18 mouse cellular contexts compared by ENCODE assay signal in genomic region chr10:7154877-7155276, GRCm38 (mm10).
"Had no signal": no experiment of that assay in that cellular context is flagged by ENCODE, and none has a peak within 500 bp of the region (broad histone marks: within the 10 kb centered on the region; RNA-seq: fewer than 3 reads in every experiment).

No protein-coding gene starts in this region.

- H3K36me3 ChIP-seq: midbrain, embryonic 12.5 days; neural tube, embryonic 13.5 days; neural tube, embryonic 15.5 days had no signal

- H3K4me3 ChIP-seq: midbrain, embryonic 10.5 days; midbrain, embryonic 12.5 days; myocyte; neural tube, embryonic 13.5 days; neural tube, embryonic 15.5 days had no signal

- H3K4me1 ChIP-seq: midbrain, embryonic 10.5 days had no signal

- H3K27ac ChIP-seq: midbrain, embryonic 10.5 days; midbrain, embryonic 12.5 days; neural tube, embryonic 13.5 days; neural tube, embryonic 15.5 days had no signal

- H3K27me3 ChIP-seq: midbrain, embryonic 12.5 days; neural tube, embryonic 13.5 days; neural tube, embryonic 15.5 days had no signal

- ATAC-seq: midbrain, embryonic 16.5 days had no signal

- DNase-seq: lung, embryonic 14.5 days; lung, postnatal 10 days; lung, postnatal 4 days; midbrain, embryonic 14.5 days; retina, postnatal 1 day; right cerebral cortex, adult 18-20 months; right cerebral cortex, postnatal 25 days; right cerebral cortex, postnatal 4 days; spleen, adult 18-20 months; thymus, adult 18-20 months; thymus, postnatal 14 days; thymus, postnatal 36 days had no signal

- H3K4me2 ChIP-seq: lung, embryonic 14.5 days; midbrain, embryonic 12.5 days; neural tube, embryonic 13.5 days; neural tube, embryonic 15.5 days had no signal

- H3K9ac ChIP-seq: lung, embryonic 14.5 days; midbrain, embryonic 12.5 days; neural tube, embryonic 13.5 days; neural tube, embryonic 15.5 days had no signal

- H3K9me3 ChIP-seq: midbrain, embryonic 10.5 days; neural tube, embryonic 13.5 days; neural tube, embryonic 15.5 days had no signal
